Comparison of ENCODE assay signal across 17 mouse cellular contexts in the genomic region with DNA sequence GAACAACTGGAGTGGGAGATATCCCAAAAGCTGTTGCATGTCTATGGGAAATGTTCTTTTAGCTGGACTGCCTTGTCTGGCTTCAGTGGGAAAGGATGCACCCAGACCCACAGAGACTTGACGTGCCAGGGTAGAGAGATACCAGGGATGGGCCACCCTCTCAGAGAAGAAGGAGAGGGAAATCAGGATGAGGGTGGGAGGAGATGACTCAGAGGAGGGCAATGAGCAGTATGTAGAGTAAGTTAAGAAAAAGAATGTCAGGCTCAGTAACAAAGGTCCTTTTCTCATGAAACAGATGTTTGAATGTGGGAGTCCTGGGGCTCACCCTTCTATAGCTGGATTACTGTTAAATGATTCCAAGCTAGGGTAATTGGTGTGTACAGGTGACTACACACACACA.
"Had no signal": no experiment of that assay in that cellular context is flagged by ENCODE, and none has a peak within 500 bp of the region (broad histone marks: within the 10 kb centered on the region; RNA-seq: fewer than 3 reads in every experiment).

No protein-coding gene starts in this region.

- H3K27ac ChIP-seq: midbrain, embryonic 10.5 days; midbrain, embryonic 12.5 days; neural tube, embryonic 13.5 days; neural tube, embryonic 15.5 days; stomach, embryonic 15.5 days; stomach, postnatal 0 days had no signal

- H3K4me2 ChIP-seq: lung, embryonic 14.5 days; midbrain, embryonic 12.5 days; neural tube, embryonic 13.5 days; neural tube, embryonic 15.5 days; stomach, embryonic 15.5 days had no signal

- H3K4me1 ChIP-seq: midbrain, embryonic 10.5 days; midbrain, embryonic 12.5 days; neural tube, embryonic 13.5 days; neural tube, embryonic 15.5 days; stomach, embryonic 15.5 days had no signal

- DNase-seq: lung, adult 18-20 months; lung, embryonic 14.5 days; lung, postnatal 10 days; lung, postnatal 4 days; midbrain, embryonic 14.5 days; right cerebral cortex, postnatal 14 days; thymus, adult 2 months; thymus, postnatal 25 days; thymus, postnatal 4 days had no signal

- H3K9ac ChIP-seq: lung, embryonic 14.5 days; midbrain, embryonic 12.5 days; neural tube, embryonic 13.5 days; neural tube, embryonic 15.5 days; stomach, embryonic 15.5 days had no signal

- H3K36me3 ChIP-seq: midbrain, embryonic 10.5 days; midbrain, embryonic 12.5 days; neural tube, embryonic 13.5 days; neural tube, embryonic 15.5 days; stomach, embryonic 15.5 days had no signal

- H3K27me3 ChIP-seq: midbrain, embryonic 12.5 days; neural tube, embryonic 13.5 days; neural tube, embryonic 15.5 days; stomach, embryonic 15.5 days had no signal

- H3K4me3 ChIP-seq: midbrain, embryonic 10.5 days; midbrain, embryonic 12.5 days; myocyte; neural tube, embryonic 13.5 days; neural tube, embryonic 15.5 days; stomach, embryonic 15.5 days had no signal

- ATAC-seq: midbrain, embryonic 16.5 days had no signal

- H3K9me3 ChIP-seq: midbrain, embryonic 10.5 days; midbrain, embryonic 12.5 days; neural tube, embryonic 13.5 days; neural tube, embryonic 15.5 days; stomach, embryonic 15.5 days had no signal
